Mouse (Mus musculus) ES-E14 (cell line): ENCODE results near the gene Pik3ip1. TPM values are rescaled to one million over a fixed set of nuclear protein-coding genes. Genes with fewer than 3 reads are reported as not detected.

ENCODE experiments used
- DNase-seq: peaks from one replicate; pipeline ENCODE4 v3.0.0-alpha.2; 2013; ENCODE audit warnings: low read depth, low spot score
- H3K27ac ChIP-seq: 2 replicates; pipeline ENCODE4 v1.5.1; 2012; ENCODE audit warnings: low read depth, mild to moderate bottlenecking, low read length, moderate library complexity, mixed read lengths; ENCODE audit not compliant: poor library complexity, insufficient read depth, severe bottlenecking
- H3K36me3 ChIP-seq: 2 replicates; pipeline ENCODE4 v1.6.1; 2012; ENCODE audit warnings: mild to moderate bottlenecking, low read length, moderate library complexity, mixed read lengths; ENCODE audit not compliant: control insufficient read depth, poor library complexity, insufficient read depth, severe bottlenecking
- H3K4me1 ChIP-seq, 2 experiments: fragments of 150-350 bp in 1 of 2; sonication (generic) in 1 of 2; 2 replicates each; pipeline ENCODE4 v1.6.1; 2012; ENCODE audit warnings: low read length in 2 of 2, mild to moderate bottlenecking in 1 of 2, mixed read lengths in 1 of 2; ENCODE audit not compliant: control insufficient read depth in 2 of 2, insufficient read depth in 2 of 2, poor library complexity in 1 of 2
- H3K4me3 ChIP-seq, 2 experiments: fragments of 150-350 bp in 1 of 2; sonication (generic) in 1 of 2; 2 replicates each; pipeline ENCODE4 v1.5.1; 2012; ENCODE audit warnings: low read length in 2 of 2, low read depth in 1 of 2, mild to moderate bottlenecking in 1 of 2, mixed read lengths in 1 of 2; ENCODE audit not compliant: insufficient read depth in 1 of 2, poor library complexity in 1 of 2, severe bottlenecking in 1 of 2
- H3K9ac ChIP-seq: 2 replicates; pipeline ENCODE4 v1.6.1; 2012; ENCODE audit warnings: low read depth, mild to moderate bottlenecking, low read length, mixed read lengths; ENCODE audit not compliant: poor library complexity, insufficient read depth, severe bottlenecking
- H3K9me3 ChIP-seq: fragments of 150-350 bp; sonication (generic); 2 replicates; pipeline ENCODE4 v1.6.1; 2012; ENCODE audit warnings: low read depth, mild to moderate bottlenecking, low read length; ENCODE audit not compliant: control insufficient read depth, insufficient read depth
- CHD2 ChIP-seq: IDR thresholded peaks from 2 replicates; pipeline ENCODE4 v1.6.1; 2014; ENCODE audit warnings: mild to moderate bottlenecking, low read depth, low read length, inconsistent platforms
- HCFC1 ChIP-seq: IDR thresholded peaks from 2 replicates; pipeline ENCODE4 v1.6.1; 2012; ENCODE audit warnings: low read length, inconsistent platforms, borderline replicate concordance; ENCODE audit not compliant: insufficient read depth
- MAFK ChIP-seq: IDR thresholded peaks from 2 replicates; pipeline ENCODE4 v1.6.1; 2014; ENCODE audit warnings: mild to moderate bottlenecking, low read depth, low read length, inconsistent platforms; ENCODE audit not compliant: insufficient read depth
- ZC3H11A ChIP-seq: IDR thresholded peaks from 2 replicates; pipeline ENCODE4 v1.6.1; 2012; ENCODE audit warnings: low read depth, mild to moderate bottlenecking, inconsistent platforms, low read length, borderline replicate concordance
- ZNF384 ChIP-seq: IDR thresholded peaks from 2 replicates; pipeline ENCODE4 v1.6.1; 2012; ENCODE audit warnings: low read depth, low read length, inconsistent platforms
- in situ Hi-C, 2 experiments: fragments of 600-800 bp; cut with MboI; formaldehyde crosslinking; loops; one replicate each; pipeline ENCODE4 v1.15.1; 2025; ENCODE audit warnings: low sequenced_read_pairs in 2 of 2, inconsistent platforms in 1 of 2; ENCODE audit not compliant: unreplicated experiment in 2 of 2
- total RNA-seq: library from RNA; depleted of rRNA; stranded (reverse); fragments of 300-350 nt; gene quantifications from 2 replicates; pipeline ENCODE4 v1.2.3, GENCODE M21; 2012

Gene Pik3ip1
- total RNA-seq, 1 experiment: 8.5 TPM

- TF ChIP-seq HCFC1 (no peak), ZC3H11A (no peak), MAFK (no peak), ZNF384 (no peak), CHD2 (no peak)
- in situ Hi-C loops: no loop called here
- no peak overlapping the region for H3K4me3 ChIP-seq
Measured at GRCm38 (mm10) chr11:3334141-3334710, 4.0 kb downstream of the Pik3ip1 start.

GRCm38 (mm10) chr11:3334711-3335316, 4.6 kb downstream of the Pik3ip1 start:
- DNase-seq: no peak
- Histone ChIP-seq H3K9ac (peak overlapping the region; percentile 0; the same call in 1 of the 2 replicates), H3K27ac (peak overlapping the region; percentile 60), H3K4me1 (peaks cover 13 to 38% of the 10 kb centered on the region in 2 experiments), H3K36me3 (no peaks in the 10 kb centered on the region; the same call in 1 of the 2 replicates), H3K9me3 (no peaks in the 10 kb centered on the region), H3K4me3 (0 out of 4 replicates have a peak overlapping the region, but pooled peaks of 1 of the 2 experiments have one; percentile 9)
- TF ChIP-seq MAFK (no peak), ZNF384 (no peak), HCFC1 (no peak), CHD2 (no peak), ZC3H11A (no peak)
- in situ Hi-C loops: no loop called here

More at GRCm38 (mm10) chr11:3334141-3334710, 4.0 kb downstream of the Pik3ip1 start:
- Histone ChIP-seq H3K4me1 (peaks cover 13 to 39% of the 10 kb centered on the region in 2 experiments), H3K36me3 (no peaks in the 10 kb centered on the region; the same call in 1 of the 2 replicates), H3K9ac (peak overlapping the region; percentile 0; the same call in 1 of the 2 replicates), H3K9me3 (no peaks in the 10 kb centered on the region), H3K27ac (no peak overlapping the region)
- no peak for DNase-seq

- peaks cover 13 to 38% of the 10 kb centered on the region in 2 experiments for H3K4me1 ChIP-seq
- no peak for DNase-seq
- TF ChIP-seq CHD2 (no peak), MAFK (no peak), ZC3H11A (no peak), ZNF384 (no peak), HCFC1 (no peak)
- peak overlapping the region; percentile 60 for H3K27ac ChIP-seq
- peak overlapping the region in 1 of 2 experiments; percentile 46; a peak in 2 of 4 replicates for H3K4me3 ChIP-seq
- in situ Hi-C loops: no loop called here
- H3K36me3 ChIP-seq: no peaks in the 10 kb centered on the region; the same call in 1 of the 2 replicates
- H3K9me3 ChIP-seq: no peaks in the 10 kb centered on the region
- H3K9ac ChIP-seq: peak overlapping the region; percentile 9; the same call in 1 of the 2 replicates
Measured at GRCm38 (mm10) chr11:3335651-3336216, 5.5 kb downstream of the Pik3ip1 start.

- peaks cover 8 to 38% of the 10 kb centered on the region in 2 experiments for H3K4me1 ChIP-seq
- no peak for DNase-seq
- in situ Hi-C loops: no loop called here
Measured at GRCm38 (mm10) chr11:3336602-3337001, 6.4 kb downstream of the Pik3ip1 start.

More at GRCm38 (mm10) chr11:3336602-3337001, 6.4 kb downstream of the Pik3ip1 start:
- no peak for TF ChIP-seq HCFC1
- no peak for TF ChIP-seq MAFK
- no peak for TF ChIP-seq ZC3H11A
- no peak for TF ChIP-seq CHD2
- TF ChIP-seq ZNF384: no peak
- Histone ChIP-seq H3K27ac (no peak overlapping the region), H3K36me3 (peaks cover 2% of the 10 kb centered on the region; the same call in 1 of the 2 replicates), H3K9me3 (no peaks in the 10 kb centered on the region), H3K4me3 (no peak overlapping the region), H3K9ac (no peak overlapping the region)
